Mouse (Mus musculus) liver, embryonic 14.5 days (tissue): ENCODE results near the gene Evc. TPM values are rescaled to one million over a fixed set of nuclear protein-coding genes. Genes with fewer than 3 reads are reported as not detected.

ENCODE experiments used
- ATAC-seq: fragments of 200-750 bp; cut with Nextera tagmentation; 2 replicates; pipeline ENCODE4 v1.8.0; 2017; ENCODE audit warnings: moderate number of reproducible peaks, mild to moderate bottlenecking, moderate library complexity; ENCODE audit not compliant: insufficient read depth
- DNase-seq, 3 experiments: peaks; one replicate each; pipeline ENCODE4 v3.0.0-alpha.2; 2012 to 2013; ENCODE audit warnings: low read depth in 3 of 3, low spot score in 3 of 3
- H3K27ac ChIP-seq: fragments of 300-500 bp; sonication (generic); 2 replicates; pipeline ENCODE4 v1.5.1; 2014; ENCODE audit warnings: moderate library complexity, mild to moderate bottlenecking, control low read depth, inconsistent platforms
- H3K27me3 ChIP-seq: fragments of 300-500 bp; sonication (generic); 2 replicates; pipeline ENCODE4 v1.6.1; 2014; ENCODE audit warnings: mild to moderate bottlenecking, low read length, moderate library complexity; ENCODE audit not compliant: control insufficient read depth, insufficient read depth
- H3K36me3 ChIP-seq: fragments of 300-500 bp; sonication (generic); replicated peaks from 2 replicates; pipeline ENCODE4 v1.6.1; 2014; ENCODE audit warnings: low read depth; ENCODE audit not compliant: control insufficient read depth, insufficient read depth
- H3K4me1 ChIP-seq, 2 experiments: fragments of 200-500 bp in 1 of 2; fragments of 300-500 bp in 1 of 2; sonication (generic) in 1 of 2; replicated peaks; 2 replicates each; pipeline ENCODE4 v1.6.1; 2012 to 2014; ENCODE audit warnings: antibody characterized with exemption in 1 of 2, inconsistent platforms in 1 of 2, low read length in 1 of 2; ENCODE audit not compliant: control insufficient read depth in 2 of 2, insufficient read depth in 2 of 2
- H3K4me2 ChIP-seq: fragments of 300-500 bp; sonication (generic); 2 replicates; pipeline ENCODE4 v1.6.1; 2014; ENCODE audit warnings: low read depth, mild to moderate bottlenecking, control low read depth, moderate library complexity
- H3K4me3 ChIP-seq, 2 experiments: fragments of 200-500 bp in 1 of 2; fragments of 300-500 bp in 1 of 2; sonication (generic) in 1 of 2; 2 replicates each; pipeline ENCODE4 v1.5.1; 2012 to 2014; ENCODE audit warnings: low read depth in 2 of 2, low read length in 2 of 2, mild to moderate bottlenecking in 2 of 2, control low read depth in 1 of 2, inconsistent platforms in 1 of 2, moderate library complexity in 1 of 2; ENCODE audit not compliant: insufficient read depth in 1 of 2
- H3K9ac ChIP-seq: fragments of 300-500 bp; sonication (generic); replicated peaks from 2 replicates; pipeline ENCODE4 v1.6.1; 2014; ENCODE audit warnings: mild to moderate bottlenecking, control low read depth, moderate library complexity
- H3K9me3 ChIP-seq: fragments of 300-500 bp; sonication (generic); 2 replicates; pipeline ENCODE4 v1.6.1; 2016; ENCODE audit warnings: low read length, mixed read lengths; ENCODE audit not compliant: control insufficient read depth
- CTCF ChIP-seq: IDR thresholded peaks from 2 replicates; pipeline ENCODE4 v1.5.1; 2016; ENCODE audit warnings: antibody characterized with exemption, low read depth, control low read depth
- EP300 ChIP-seq: IDR thresholded peaks from 2 replicates; pipeline ENCODE4 v1.6.1; 2016; ENCODE audit warnings: antibody characterized with exemption, low read depth
- WGBS: fragments of 180-500 bp; shearing (Covaris S2); extraction: QIAGEN DNeasy Blood & Tissue Kit; methylation state at CpG from one replicate; pipeline ENCODE4 v1.1.7; 2014; ENCODE audit not compliant: insufficient replicate concordance; 5-methylcytosine and 5-hydroxymethylcytosine counted together
- polyA plus RNA-seq, 2 experiments: library from polyadenylated mRNA; depleted of rRNA in 1 of 2; stranded (reverse) in 1 of 2; unstranded in 1 of 2; fragments of >200 nt; fragmentation: Nextera tagmentation in 1 of 2; extraction: Ambion mirVana in 1 of 2; gene quantifications; 2 replicates each; pipeline versions ENCODE4 v1.2.1 to v1.2.3; 2012 to 2014

Evc gene
- polyA plus RNA-seq, 2 experiments = 1.2 to 2.2 TPM

- TF ChIP-seq EP300 (no peak), CTCF (no peak)
- ATAC-seq (no peak), DNase-seq (no peak)
- Histone ChIP-seq H3K4me2 (no peak overlapping the region), H3K27me3 (no peaks in the 10 kb centered on the region), H3K9me3 (no peaks in the 10 kb centered on the region), H3K9ac (no peak overlapping the region), H3K27ac (no peak overlapping the region), H3K4me3 (no peak overlapping the region), H3K4me1 (no peaks in the 10 kb centered on the region), H3K36me3 (no peaks in the 10 kb centered on the region)
- 57% methylated on average over 2 of the region's 2 CpGs for WGBS
These were observed 7.3 kb upstream of the Evc start for GRCm38 (mm10) chr5:37343962-37344361.

GRCm38 (mm10) chr5:37338288-37338687 lies 1.6 kb upstream of the Evc start, which contains the start of gene Evc2:
Evc2 (plus strand) TSS chr5:37338499.
- DNase-seq (no peak), ATAC-seq (peak; percentile 35; the same call in 1 of the 2 replicates)
- TF ChIP-seq CTCF (no peak), EP300 (no peak)
- H3K27me3 ChIP-seq = no peaks in the 10 kb centered on the region; the same call in 1 of the 2 replicates
- H3K27ac ChIP-seq = no peak within 1 kb of the TSS
- H3K9ac ChIP-seq = peak within 1 kb of the TSS; percentile 23; the same call in 1 of the 2 replicates
- peak within 1 kb of the TSS; percentile 63 for H3K4me2 ChIP-seq
- H3K4me1 ChIP-seq = peaks cover 0 to 6% of the 10 kb centered on the region in 2 experiments; a peak in 1 of 4 replicates
- H3K36me3 ChIP-seq = no peaks in the 10 kb centered on the region
- H3K4me3 ChIP-seq = peak within 1 kb of the TSS; percentile 56 to 69
- H3K9me3 ChIP-seq = no peaks in the 10 kb centered on the region
- 2% methylated on average over 27 of the region's 27 CpGs for WGBS

DNA sequence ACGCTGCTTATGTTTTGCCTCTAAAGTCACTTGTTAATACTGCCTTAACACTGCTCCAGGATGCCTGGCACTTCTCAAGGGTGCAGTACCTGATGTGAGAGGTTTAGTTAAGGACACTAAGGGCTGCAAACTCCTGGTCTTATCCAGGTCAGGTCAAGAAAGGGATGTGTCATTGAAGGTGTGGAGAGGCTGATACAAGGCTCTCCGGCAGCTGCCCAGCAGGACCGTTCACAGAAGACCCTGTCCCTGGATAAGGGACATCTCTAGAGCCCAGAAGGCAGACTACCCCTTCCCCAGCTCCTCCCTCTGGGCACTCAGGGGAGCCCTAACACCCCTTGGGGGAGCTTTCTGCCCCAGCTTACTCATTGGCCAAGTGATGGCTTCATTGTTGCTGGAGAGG lies 1.0 kb upstream of the Evc start:
- Histone ChIP-seq H3K27me3 (no peaks in the 10 kb centered on the region; the same call in 1 of the 2 replicates), H3K9me3 (no peaks in the 10 kb centered on the region), H3K36me3 (no peaks in the 10 kb centered on the region), H3K4me1 (peaks cover 0 to 6% of the 10 kb centered on the region in 2 experiments; a peak in 1 of 4 replicates), H3K9ac (no peak overlapping the region), H3K4me2 (peak overlapping the region; percentile 63), H3K4me3 (no peak overlapping the region; a peak in 1 of 4 replicates), H3K27ac (no peak overlapping the region)
- no peak for DNase-seq
- WGBS = 58% methylated on average over 3 of the region's 3 CpGs
- TF ChIP-seq CTCF = no peak
- TF ChIP-seq EP300 = no peak
- ATAC-seq = no peak

- H3K4me2 ChIP-seq = no peak overlapping the region
- no peak overlapping the region for H3K9ac ChIP-seq
- no peaks in the 10 kb centered on the region for H3K36me3 ChIP-seq
- ATAC-seq (no peak), DNase-seq (no peak)
- no peak overlapping the region for H3K27ac ChIP-seq
- no peak overlapping the region for H3K4me3 ChIP-seq
- H3K27me3 ChIP-seq = no peaks in the 10 kb centered on the region; the same call in 1 of the 2 replicates
- WGBS = 40% methylated on average over 3 of the region's 3 CpGs
- peaks cover 0 to 6% of the 10 kb centered on the region in 2 experiments; a peak in 1 of 4 replicates for H3K4me1 ChIP-seq
- no peaks in the 10 kb centered on the region for H3K9me3 ChIP-seq
- no peak for TF ChIP-seq EP300
- TF ChIP-seq CTCF = no peak
These were observed 1.6 kb downstream of the Evc start for GRCm38 (mm10) chr5:37335061-37335460.

DNA sequence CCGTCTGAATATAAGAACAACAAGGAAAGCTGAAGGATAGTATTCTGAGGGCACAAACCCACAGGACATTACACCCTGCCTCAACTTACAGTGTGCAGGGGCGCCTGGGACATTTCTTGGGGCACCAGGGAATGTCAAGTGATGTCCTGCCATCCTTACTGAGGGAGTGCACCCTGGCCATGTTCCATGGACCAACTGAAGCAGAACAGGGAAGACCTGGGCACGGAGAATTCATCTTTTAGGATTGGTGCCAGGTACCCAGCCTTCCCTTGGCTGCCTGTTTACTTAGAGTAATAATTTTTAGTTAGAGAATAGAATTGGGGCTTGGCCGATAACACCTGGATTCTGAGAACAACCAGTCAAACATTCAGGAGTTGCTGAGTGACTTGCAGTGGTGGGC lies 4.6 kb downstream of the Evc start:
- TF ChIP-seq CTCF (no peak), EP300 (no peak)
- WGBS = 49% methylated on average over 4 of the region's 4 CpGs
- no peaks in the 10 kb centered on the region for H3K4me1 ChIP-seq
- ATAC-seq (no peak), DNase-seq (no peak)
- no peaks in the 10 kb centered on the region; the same call in 1 of the 2 replicates for H3K27me3 ChIP-seq
- no peak overlapping the region for H3K9ac ChIP-seq
- no peak overlapping the region for H3K27ac ChIP-seq
- H3K36me3 ChIP-seq = no peaks in the 10 kb centered on the region
- no peaks in the 10 kb centered on the region for H3K9me3 ChIP-seq
- H3K4me2 ChIP-seq = no peak overlapping the region
- no peak overlapping the region for H3K4me3 ChIP-seq
